Mouse (Mus musculus) testis, postnatal 10 days (tissue): ENCODE measurements around the gene Ubtd2.

Experiments used
- DNase-seq: peaks from one replicate; pipeline ENCODE4 v3.0.0; 2021; ENCODE audit warnings: low spot score

The Ubtd2 gene

DNA sequence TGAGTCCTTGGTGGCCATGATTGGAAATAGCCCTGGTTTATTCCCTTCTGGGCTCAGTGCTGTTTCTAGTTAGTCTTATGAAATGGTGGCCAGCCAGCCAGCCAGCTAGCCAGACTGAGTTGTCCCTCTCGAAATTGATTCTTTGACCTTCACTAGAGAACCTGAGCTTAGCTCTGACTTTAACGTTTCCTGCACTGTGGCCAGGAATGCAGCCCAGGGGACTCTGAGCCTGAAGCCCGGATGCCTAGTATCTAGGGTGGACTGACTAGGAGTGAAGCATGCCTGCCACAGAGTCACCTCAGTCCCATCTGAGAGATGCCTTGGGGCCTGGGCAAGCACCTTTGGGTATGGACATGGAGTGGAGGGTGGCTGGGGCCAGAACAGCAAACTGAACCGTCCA lies 109.5 kb downstream of the Ubtd2 start:
- DNase-seq = no peak

GRCm38 (mm10) chr11:32565088-32565487 lies 109.9 kb downstream of the Ubtd2 start:
- DNase-seq = no peak

GRCm38 (mm10) chr11:32566184-32566583 lies 111.0 kb downstream of the Ubtd2 start:
- DNase-seq = no peak
